Mouse (Mus musculus): ENCODE data around the gene Rbfox2. TPM values are rescaled to one million over a fixed set of nuclear protein-coding genes. Genes with fewer than 3 reads are reported as not detected.
A peak's percentile ranks its signal among the peaks of the same experiment; 100 is the strongest.

The Rbfox2 gene
- polyA plus RNA-seq, 1 experiment, result 34.7 TPM

DNA sequence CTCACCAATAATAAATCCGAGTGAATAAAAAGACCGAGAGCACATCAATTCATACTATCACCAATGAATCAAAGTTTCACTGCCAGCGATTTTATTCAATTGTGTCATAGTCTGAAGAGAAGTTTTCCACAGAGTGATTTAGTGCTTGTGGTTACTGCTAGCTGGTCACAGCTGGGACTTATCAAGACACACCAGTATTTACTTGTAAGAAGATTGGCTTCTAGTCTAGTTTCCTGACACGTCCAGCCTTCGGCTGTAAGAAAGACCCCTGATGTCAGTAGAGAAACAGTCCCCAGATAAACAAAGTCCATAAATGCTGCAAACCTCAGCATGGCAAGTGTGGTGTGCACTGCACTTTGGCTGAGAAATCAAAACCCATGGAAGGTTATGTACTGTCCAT is 145.4 kb downstream of the Rbfox2 start:
- TF ChIP-seq CTCF (IDR thresholded peaks at IDR 0.05; ENCODE audit: extremely low read depth, insufficient read length, insufficient replicate concordance, low read depth, low read length) (no peak), POLR2A (IDR thresholded peaks at IDR 0.05; ENCODE audit: low read depth, low read length) (no peak)
- Histone ChIP-seq H3K36me3 (ENCODE audit: control insufficient read depth, insufficient read depth, low read length) (no peaks in the 10 kb centered on the region), H3K27me3 (ENCODE audit: control insufficient read depth, insufficient read depth, low read length) (no peaks in the 10 kb centered on the region), H3K4me1 (ENCODE audit: control insufficient read depth, insufficient read depth, insufficient read length, low read length) (peaks cover 5% of the 10 kb centered on the region; the same call in 1 of the 2 replicates), H3K27ac (ENCODE audit: insufficient read depth, low read depth, low read length) (no peak overlapping the region), H3K4me3 (ENCODE audit: low read depth, low read length) (no peak overlapping the region)
- WGBS, result 70% methylated on average over 5 of the region's 5 CpGs

DNA sequence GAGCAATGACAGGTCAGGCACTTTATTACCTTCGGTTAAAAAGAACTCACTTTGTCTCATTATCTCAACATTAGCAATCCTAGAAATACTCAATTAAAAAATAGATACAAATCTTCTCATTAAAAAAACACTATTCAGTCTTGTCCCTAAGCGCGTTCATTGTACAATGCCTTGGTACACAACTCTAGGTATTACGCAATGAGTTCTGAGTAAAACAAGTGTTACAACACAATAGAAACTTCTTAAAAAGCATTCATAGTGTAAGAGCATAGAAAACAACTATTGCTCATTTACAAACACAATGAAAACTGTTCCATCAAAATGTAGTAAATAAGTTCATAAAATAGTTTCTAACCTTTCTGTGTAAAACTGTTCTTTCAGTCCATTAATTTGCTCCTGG is 146.0 kb downstream of the Rbfox2 start:
- H3K27ac ChIP-seq (ENCODE audit: insufficient read depth, low read depth, low read length), result no peak overlapping the region
- peaks cover 4% of the 10 kb centered on the region; the same call in 1 of the 2 replicates for H3K4me1 ChIP-seq (ENCODE audit: control insufficient read depth, insufficient read depth, insufficient read length, low read length)
- H3K4me3 ChIP-seq (ENCODE audit: low read depth, low read length), result no peak overlapping the region
- H3K36me3 ChIP-seq (ENCODE audit: control insufficient read depth, insufficient read depth, low read length), result no peaks in the 10 kb centered on the region
- H3K27me3 ChIP-seq (ENCODE audit: control insufficient read depth, insufficient read depth, low read length), result no peaks in the 10 kb centered on the region
- no peak for TF ChIP-seq POLR2A (IDR thresholded peaks at IDR 0.05; ENCODE audit: low read depth, low read length)
- no peak for TF ChIP-seq CTCF (IDR thresholded peaks at IDR 0.05; ENCODE audit: extremely low read depth, insufficient read length, insufficient replicate concordance, low read depth, low read length)
- WGBS, result 46% methylated on average over 4 of the region's 4 CpGs

DNA sequence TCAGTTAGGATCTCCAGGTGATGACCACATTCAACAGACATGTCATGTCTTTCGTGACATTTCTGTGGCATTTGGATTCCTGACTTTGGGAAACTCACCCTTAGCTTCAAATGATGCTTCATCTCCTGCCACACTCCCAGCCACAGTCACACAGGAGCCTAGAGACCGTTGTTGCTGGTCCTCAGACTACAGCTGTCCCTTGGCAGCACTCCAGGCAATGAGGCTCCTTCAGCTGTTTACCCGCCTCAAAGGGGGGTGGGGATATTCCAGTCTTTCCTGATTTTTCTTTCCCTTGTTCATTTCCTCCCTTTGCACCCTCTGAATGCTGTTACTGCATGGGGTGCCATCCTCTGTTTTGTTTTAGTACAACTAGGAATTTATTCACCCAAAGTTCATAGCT is 150.3 kb downstream of the Rbfox2 start:
- Histone ChIP-seq H3K27ac (ENCODE audit: insufficient read depth, low read depth, low read length) (no peak overlapping the region), H3K36me3 (ENCODE audit: control insufficient read depth, insufficient read depth, low read length) (no peaks in the 10 kb centered on the region), H3K4me3 (ENCODE audit: low read depth, low read length) (no peak overlapping the region), H3K4me1 (ENCODE audit: control insufficient read depth, insufficient read depth, insufficient read length, low read length) (peaks cover 6% of the 10 kb centered on the region), H3K27me3 (ENCODE audit: control insufficient read depth, insufficient read depth, low read length) (no peaks in the 10 kb centered on the region)
- 26% methylated on average over 3 of the region's 3 CpGs for WGBS
- no peak for TF ChIP-seq CTCF (IDR thresholded peaks at IDR 0.05; ENCODE audit: extremely low read depth, insufficient read length, insufficient replicate concordance, low read depth, low read length)
- no peak for TF ChIP-seq POLR2A (IDR thresholded peaks at IDR 0.05; ENCODE audit: low read depth, low read length)

GRCm38 (mm10) chr15:77154248-77154785 is 152.5 kb downstream of the Rbfox2 start:
- H3K27ac ChIP-seq (ENCODE audit: insufficient read depth, low read depth, low read length), result no peak overlapping the region
- H3K4me1 ChIP-seq (ENCODE audit: control insufficient read depth, insufficient read depth, insufficient read length, low read length), result peaks cover 5% of the 10 kb centered on the region
- 76% methylated on average over 10 of the region's 10 CpGs for WGBS
- H3K4me3 ChIP-seq (ENCODE audit: low read depth, low read length), result no peak overlapping the region
- H3K36me3 ChIP-seq (ENCODE audit: control insufficient read depth, insufficient read depth, low read length), result no peaks in the 10 kb centered on the region
- TF ChIP-seq CTCF (IDR thresholded peaks at IDR 0.05; ENCODE audit: extremely low read depth, insufficient read length, insufficient replicate concordance, low read depth, low read length), result no peak
- no peak for TF ChIP-seq POLR2A (IDR thresholded peaks at IDR 0.05; ENCODE audit: low read depth, low read length)
- H3K27me3 ChIP-seq (ENCODE audit: control insufficient read depth, insufficient read depth, low read length), result no peaks in the 10 kb centered on the region

DNA sequence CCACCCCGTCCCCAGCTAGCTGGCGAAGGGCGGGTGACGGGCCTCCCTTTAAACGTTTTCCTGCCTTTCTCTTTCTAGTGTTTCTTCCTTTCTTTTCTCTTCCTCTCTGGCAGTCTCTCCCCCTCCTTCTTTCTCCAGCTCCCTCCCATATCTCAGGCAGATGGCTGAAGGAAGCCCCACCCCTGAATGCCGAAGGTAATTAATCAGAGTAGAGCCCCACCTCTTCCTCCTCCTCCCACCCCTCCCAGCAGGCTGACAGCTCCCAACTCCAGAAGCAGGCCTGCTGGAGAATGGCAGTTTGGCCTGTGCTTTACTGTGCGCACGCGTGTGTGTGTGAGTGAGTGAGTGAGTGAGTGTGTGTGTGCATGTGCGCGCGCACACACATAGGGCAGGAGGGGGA is 153.2 kb downstream of the Rbfox2 start:
- TF ChIP-seq CTCF (IDR thresholded peaks at IDR 0.05; ENCODE audit: extremely low read depth, insufficient read length, insufficient replicate concordance, low read depth, low read length) (no peak), POLR2A (IDR thresholded peaks at IDR 0.05; ENCODE audit: low read depth, low read length) (peak; percentile 52)
- H3K36me3 ChIP-seq (ENCODE audit: control insufficient read depth, insufficient read depth, low read length), result no peaks in the 10 kb centered on the region
- H3K27ac ChIP-seq (ENCODE audit: insufficient read depth, low read depth, low read length), result peak overlapping the region; percentile 80
- WGBS, result 3% methylated on average over 12 of the region's 12 CpGs
- H3K4me3 ChIP-seq (ENCODE audit: low read depth, low read length), result peak overlapping the region; percentile 88
- no peaks in the 10 kb centered on the region for H3K27me3 ChIP-seq (ENCODE audit: control insufficient read depth, insufficient read depth, low read length)
- H3K4me1 ChIP-seq (ENCODE audit: control insufficient read depth, insufficient read depth, insufficient read length, low read length), result peaks cover 5% of the 10 kb centered on the region

- Histone ChIP-seq H3K36me3 (ENCODE audit: control insufficient read depth, insufficient read depth, low read length) (no peaks in the 10 kb centered on the region), H3K27ac (ENCODE audit: insufficient read depth, low read depth, low read length) (peak overlapping the region; percentile 80), H3K27me3 (ENCODE audit: control insufficient read depth, insufficient read depth, low read length) (no peaks in the 10 kb centered on the region), H3K4me1 (ENCODE audit: control insufficient read depth, insufficient read depth, insufficient read length, low read length) (peaks cover 5% of the 10 kb centered on the region), H3K4me3 (ENCODE audit: low read depth, low read length) (peak overlapping the region; percentile 88)
- 0% methylated on average over 3 of the region's 3 CpGs for WGBS
- TF ChIP-seq POLR2A (IDR thresholded peaks at IDR 0.05; ENCODE audit: low read depth, low read length) (no peak), CTCF (IDR thresholded peaks at IDR 0.05; ENCODE audit: extremely low read depth, insufficient read length, insufficient replicate concordance, low read depth, low read length) (no peak)
These were observed 153.7 kb downstream of the Rbfox2 start for GRCm38 (mm10) chr15:77153088-77153546.

DNA sequence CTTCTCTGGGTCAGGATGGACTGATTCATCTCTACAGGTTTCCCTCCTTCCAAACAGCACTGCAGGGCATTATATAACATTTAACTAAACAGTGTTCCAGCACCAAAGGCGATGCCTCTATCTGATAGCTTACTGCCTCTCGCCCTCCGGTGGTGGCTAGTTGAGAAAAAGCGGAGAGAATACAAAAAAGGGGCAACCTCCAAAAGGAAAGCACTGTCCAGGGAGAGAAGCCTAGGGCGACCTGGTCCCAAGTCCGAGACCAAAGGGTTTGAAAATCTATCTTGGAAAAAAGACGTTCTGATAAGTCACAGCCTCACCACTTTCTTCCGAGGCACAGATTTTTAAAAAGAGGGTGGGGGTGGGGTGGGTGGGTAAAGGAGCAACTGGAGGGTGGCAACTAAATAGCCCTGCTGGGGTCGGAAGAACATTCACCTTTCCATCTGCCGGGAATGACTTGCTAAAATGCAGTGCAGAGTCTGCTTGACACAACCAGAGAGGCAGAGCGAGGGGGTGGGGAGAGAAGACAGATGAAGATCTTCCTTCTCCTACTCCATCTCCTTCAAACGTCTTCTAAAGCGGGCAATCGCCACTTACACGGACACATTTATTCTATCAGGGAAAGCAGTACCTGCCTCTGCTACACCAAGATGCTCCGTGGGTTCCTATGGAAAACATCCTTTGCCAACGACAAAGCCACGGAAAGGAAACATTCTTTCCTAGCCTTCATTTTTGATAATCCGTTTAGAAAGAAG is 154.3 kb downstream of the Rbfox2 start:
- WGBS, result 5% methylated on average over 19 of the region's 19 CpGs
- Histone ChIP-seq H3K4me3 (ENCODE audit: low read depth, low read length) (peak overlapping the region; percentile 88), H3K27me3 (ENCODE audit: control insufficient read depth, insufficient read depth, low read length) (no peaks in the 10 kb centered on the region), H3K27ac (ENCODE audit: insufficient read depth, low read depth, low read length) (peak overlapping the region; percentile 80), H3K36me3 (ENCODE audit: control insufficient read depth, insufficient read depth, low read length) (no peaks in the 10 kb centered on the region), H3K4me1 (ENCODE audit: control insufficient read depth, insufficient read depth, insufficient read length, low read length) (peaks cover 5% of the 10 kb centered on the region)
- no peak for TF ChIP-seq POLR2A (IDR thresholded peaks at IDR 0.05; ENCODE audit: low read depth, low read length)
- peak; percentile 5; the same call in 1 of the 2 replicates for TF ChIP-seq CTCF (IDR thresholded peaks at IDR 0.05; ENCODE audit: extremely low read depth, insufficient read length, insufficient replicate concordance, low read depth, low read length)

Measured in small intestine, adult 2 months (tissue).